Mouse (Mus musculus) urinary bladder, adult 18-20 months (tissue): ENCODE results near the gene Nmt1.

Experiments used
- DNase-seq, 2 experiments: peaks; one replicate each; pipeline ENCODE4 v3.0.0; 2022; ENCODE audit warnings: low spot score in 2 of 2, mixed read lengths in 2 of 2

Nmt1 gene

DNA sequence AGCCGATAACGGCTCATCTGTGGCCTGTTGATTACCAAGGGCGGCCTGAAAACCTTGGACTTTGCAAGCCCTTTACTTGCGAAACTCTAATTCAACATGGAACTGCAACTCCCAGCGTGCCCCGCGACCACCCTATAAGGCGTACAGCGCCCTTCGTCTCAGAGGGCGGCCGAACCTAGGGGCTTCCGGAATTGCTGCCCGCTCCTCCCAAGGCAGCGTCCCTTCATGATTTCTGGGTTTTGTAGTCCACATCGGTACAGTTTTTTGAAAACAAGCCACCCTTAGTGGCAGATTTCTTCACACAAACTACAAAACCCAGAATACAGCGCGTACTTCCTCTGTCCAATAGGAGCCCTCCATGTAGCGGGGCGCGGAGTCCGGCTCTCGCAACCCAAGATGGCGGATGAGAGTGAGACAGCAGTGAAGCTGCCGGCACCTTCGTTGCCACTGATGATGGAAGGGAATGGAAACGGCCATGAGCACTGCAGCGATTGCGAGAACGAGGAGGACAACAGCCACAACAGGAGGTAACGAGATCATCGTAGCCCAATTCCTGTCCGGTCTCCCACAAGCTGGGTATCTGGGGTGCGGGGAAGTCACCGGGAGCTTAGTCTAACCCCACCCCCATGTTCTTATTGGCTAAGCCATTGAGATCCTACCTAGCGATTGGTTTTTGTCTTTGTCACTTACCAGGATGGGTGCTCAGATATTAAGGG, at the start of gene Nmt1, which contains the start of gene Dcakd:
Nmt1 (plus strand) TSS at position 15 of the 716 bp plus-strand sequence.
Dcakd (minus strand) TSS at position 158 of the 716 bp plus-strand sequence.
- DNase-seq = peak; percentile 86 to 93

DNA sequence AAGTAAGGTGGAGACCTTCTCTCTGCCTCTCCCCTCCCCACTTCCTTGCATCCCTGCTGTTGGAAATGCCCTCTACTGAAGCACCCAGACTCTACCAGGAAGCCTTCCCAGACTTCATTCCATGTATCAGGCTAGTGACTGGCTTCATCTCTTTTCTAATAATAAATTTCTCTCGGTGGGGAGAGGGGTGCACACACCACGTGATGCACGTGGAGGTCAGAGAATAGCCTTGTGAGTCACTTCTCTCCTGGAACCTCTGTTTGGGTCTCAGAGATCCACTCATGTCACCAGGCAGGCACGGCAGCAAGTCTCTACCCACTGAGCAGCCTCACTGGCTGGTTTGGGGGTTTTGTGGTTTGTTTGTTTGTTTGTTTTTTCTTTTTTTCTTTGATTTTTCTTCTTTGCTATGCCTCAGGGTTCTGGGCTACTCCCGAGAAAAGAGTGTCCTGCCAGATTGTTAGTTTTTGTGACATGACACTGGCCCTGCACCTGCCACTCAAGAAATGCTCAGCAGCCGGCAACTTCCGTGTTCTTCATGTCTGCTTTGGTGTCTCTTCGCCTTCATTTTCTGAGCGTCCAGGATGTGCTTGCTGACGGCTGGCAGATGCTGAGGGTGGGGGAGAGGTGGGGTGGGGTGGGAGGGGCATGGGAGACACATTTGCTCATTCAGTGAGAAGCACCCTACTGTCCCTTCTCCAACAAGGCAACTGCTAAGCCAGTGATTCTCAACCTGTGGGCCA, 46.7 kb upstream of the Nmt1 start:
- DNase-seq = no peak

DNA sequence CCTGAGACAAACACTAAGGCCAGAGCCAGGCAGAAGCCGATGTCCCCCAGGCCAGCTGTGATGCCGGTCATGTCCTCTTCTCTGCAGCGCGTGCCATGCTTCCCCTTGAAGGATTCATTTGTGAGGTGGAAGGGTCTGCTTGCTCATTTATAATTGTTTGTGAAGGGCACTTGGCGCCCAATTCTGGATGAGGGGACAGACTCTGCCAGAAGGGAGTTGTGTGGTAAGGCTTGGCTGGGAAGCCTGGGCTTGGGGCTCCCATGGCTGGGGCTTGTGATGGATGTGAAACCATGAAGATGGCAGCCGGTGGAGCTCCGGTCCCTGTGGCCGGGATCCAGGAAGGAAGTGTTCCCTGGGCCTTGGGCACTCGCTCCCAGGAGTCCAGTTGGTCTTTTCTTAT, 43.9 kb upstream of the Nmt1 start:
- DNase-seq = no peak

GRCm38 (mm10) chr11:102984615-102985014, 43.4 kb upstream of the Nmt1 start:
- no peak for DNase-seq

- no peak for DNase-seq
Observed at GRCm38 (mm10) chr11:102985160-102985559, 42.8 kb upstream of the Nmt1 start.

- no peak for DNase-seq
Observed at GRCm38 (mm10) chr11:102989641-102990151, 38.3 kb upstream of the Nmt1 start.

GRCm38 (mm10) chr11:102990152-102990663, 37.8 kb upstream of the Nmt1 start:
- peak in 1 of 2 experiments; percentile 40 for DNase-seq

- DNase-seq = no peak
Observed at GRCm38 (mm10) chr11:102991681-102992080, 36.3 kb upstream of the Nmt1 start.

GRCm38 (mm10) chr11:102992940-102993339, 35.0 kb upstream of the Nmt1 start:
- peak; percentile 41 to 67 for DNase-seq

- no peak for DNase-seq
Observed at GRCm38 (mm10) chr11:102993420-102994029, 34.5 kb upstream of the Nmt1 start.

GRCm38 (mm10) chr11:102994952-102995351, 33.0 kb upstream of the Nmt1 start:
- no peak for DNase-seq

DNA sequence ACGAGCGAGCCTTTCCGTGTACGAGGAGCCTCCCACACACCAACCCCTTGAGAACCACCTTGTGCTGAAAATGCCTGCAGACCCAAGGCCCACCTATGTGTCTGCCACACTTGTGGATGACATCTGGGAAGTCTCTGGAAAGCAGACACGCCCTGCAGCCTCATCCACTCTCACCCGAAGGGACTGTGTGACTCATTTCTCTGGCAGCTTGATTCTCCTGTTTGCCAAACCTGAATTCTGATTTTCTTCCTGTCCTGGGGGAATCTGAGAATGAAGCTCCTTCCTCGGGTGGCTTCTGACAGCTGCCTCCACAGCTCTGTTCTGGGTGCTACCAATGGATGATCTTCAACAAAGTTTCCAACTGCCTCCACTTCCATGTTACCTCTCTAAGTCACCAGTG, 31.6 kb upstream of the Nmt1 start:
- peak in 1 of 2 experiments; percentile 64 for DNase-seq

DNA sequence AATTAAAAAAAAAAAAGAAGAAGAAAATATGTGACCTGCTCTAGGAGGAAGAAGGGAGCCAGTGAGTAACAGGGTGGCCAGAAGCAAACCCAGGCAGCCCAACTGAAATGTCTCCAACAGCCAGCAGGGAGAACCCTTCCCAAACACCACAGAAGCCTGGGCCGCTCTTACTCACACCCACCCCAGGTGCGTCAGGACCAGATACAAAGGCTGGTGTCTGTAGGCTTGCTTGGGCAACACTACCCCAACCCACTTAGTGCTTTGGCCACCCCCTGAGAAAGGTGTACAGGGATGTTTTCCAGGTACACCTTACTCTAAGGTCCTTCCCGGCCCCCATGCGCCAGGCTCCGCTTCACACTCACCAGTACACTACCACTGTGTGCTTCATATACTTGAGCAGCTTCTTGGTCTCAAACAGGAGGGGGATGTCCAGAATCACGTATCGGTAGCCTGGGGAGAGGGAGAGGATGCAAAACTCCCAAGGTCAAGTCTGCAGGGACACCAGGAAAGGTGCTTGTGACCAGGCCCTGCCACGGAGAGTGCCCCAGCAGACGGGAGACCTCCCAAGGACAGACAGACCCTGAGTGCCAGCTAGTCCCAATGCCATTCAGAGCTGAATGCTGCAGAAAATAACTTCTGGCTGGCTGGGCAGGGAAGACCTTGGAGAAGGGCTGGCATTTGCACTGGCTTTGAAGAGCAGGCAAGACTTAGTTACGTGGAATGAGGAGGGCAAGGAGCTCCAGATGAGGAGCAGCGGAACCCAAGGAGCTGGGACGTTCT, 30.8 kb upstream of the Nmt1 start:
- no peak for DNase-seq

- no peak for DNase-seq
Observed at GRCm38 (mm10) chr11:102998254-102998576, 29.8 kb upstream of the Nmt1 start.

GRCm38 (mm10) chr11:102998577-102999316, 29.2 kb upstream of the Nmt1 start:
- DNase-seq = no peak

DNA sequence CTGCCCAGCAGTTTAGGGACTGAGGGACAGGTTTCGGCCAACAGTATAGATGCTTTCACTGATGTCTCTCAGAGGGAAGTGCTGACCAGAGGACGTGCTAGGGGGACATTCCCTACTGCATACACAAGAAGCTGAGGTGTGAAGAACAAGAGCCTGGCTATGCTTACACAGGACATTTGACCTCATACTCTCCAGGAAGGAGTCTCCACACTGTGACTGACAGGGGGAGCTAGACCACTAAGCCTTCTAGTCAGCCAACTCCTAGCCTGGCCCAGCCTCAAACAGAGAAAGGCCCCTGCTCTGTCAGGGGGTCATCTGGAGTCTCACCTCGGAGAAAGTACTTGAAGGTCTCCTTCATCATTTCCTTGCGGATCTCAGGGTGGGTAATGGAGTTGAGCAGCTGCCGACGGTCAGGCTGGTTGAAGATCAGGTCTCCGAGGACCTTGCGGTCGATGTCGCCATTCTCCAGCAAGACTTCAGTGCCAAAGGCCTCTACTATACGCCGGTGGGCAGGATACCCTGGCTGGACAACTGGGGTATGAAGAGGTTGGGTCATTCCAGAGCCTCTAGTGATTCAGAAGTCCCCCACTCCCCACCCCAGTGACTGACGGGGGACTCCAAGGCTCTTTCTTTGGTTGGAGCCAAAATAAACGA, 28.5 kb upstream of the Nmt1 start:
- no peak for DNase-seq

DNA sequence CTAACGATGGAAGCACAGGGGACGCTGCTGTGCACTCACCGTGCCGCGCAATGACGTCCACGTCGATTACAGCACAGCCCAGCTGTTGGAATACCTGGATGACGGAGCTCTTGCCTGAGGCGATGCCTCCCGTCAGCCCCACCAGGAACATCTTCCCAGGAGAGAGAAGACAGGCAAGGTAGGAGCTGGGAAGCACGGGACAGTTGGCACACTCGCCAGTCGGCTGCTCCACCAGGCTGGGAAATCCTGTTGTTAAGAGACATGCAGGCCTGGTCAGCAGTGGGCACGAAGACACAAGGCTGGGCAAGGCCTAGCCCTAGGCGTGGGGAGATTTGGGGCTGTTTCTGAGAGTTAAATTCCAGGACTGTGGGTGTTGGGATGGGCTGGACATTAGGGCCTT, 27.9 kb upstream of the Nmt1 start:
- no peak for DNase-seq

GRCm38 (mm10) chr11:103001063-103001462, 26.9 kb upstream of the Nmt1 start:
- no peak for DNase-seq

DNA sequence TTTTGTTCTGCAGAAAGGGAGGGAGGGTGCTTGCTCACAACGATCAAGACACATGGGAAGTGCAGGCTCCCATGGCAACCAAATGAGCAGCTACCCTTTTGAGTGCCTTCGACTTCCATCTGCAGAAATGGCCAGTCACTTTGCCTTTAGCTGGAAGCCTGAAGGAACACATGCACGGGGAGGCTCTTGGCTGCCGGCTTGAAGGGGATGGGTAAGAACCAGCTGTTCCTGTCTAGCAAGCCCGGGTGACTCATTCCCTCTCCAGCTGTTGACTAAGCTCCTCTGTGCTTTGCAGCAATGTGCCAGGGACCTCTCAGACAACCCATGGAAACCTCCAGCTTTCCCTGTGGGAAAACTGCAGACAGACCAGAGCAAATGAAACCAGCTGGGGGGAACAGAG, 24.8 kb upstream of the Nmt1 start:
- peak; percentile 55 to 87 for DNase-seq

DNA sequence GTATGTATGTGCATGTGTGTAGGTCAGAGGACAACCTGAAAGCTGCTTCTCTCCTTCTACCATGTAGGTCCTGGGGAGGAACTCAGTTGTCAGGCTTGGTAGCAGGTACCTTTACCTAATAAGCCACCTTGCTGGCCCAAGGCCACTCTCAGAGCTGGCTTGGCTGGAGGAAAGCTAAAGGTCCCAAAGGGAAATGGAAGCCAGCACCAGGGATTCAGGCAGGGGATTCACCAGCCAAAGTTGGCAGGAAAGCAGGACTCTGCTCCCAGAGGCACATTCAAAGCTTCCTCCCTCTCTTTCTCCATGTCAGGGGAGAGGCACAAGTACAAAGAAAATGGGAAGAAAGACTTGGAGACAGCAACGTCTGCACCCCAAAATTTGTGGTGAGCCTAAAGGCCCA, 23.1 kb upstream of the Nmt1 start:
- DNase-seq = no peak
